Mouse (Mus musculus): ENCODE results near the gene Shisa5. TPM values are rescaled to one million over a fixed set of nuclear protein-coding genes. Genes with fewer than 3 reads are reported as not detected.

Gene Shisa5
- polyA plus RNA-seq, 1 experiment, result 4,319 TPM

DNA sequence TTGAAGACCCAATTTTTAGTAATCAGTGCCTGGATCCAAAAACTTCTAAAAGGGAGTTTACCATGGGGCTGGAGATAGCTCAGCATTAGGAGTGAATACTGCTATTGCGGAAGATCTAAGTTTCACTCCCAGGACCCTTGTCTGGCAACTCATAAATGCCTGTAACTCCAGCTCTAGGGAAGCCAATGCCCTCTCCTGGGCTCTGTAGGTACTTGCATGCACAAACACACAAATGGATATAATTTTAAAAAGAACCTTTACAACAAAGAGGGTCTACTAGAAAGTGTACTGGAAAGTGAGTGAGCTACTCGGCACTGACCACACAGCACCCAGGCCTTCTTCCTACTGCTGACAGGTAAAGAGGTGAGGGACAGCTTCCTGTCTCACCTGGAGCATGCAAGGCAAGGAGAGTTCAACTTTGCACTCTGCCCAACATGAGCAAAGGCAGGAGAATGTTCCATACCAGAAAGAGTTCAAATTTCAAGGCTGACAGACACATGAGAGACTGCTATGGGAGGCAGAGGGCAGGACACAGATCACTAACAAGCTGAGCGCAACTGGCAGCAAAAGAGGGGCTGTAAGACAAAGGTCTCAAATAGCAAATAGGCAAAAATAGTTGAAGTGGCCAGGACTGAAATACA lies 29.9 kb downstream of the Shisa5 start:
- DNase-seq (ENCODE audit: low read depth in 1 of 2, low spot score in 2 of 2), result no peak
- Histone ChIP-seq H3K4me3 (ENCODE audit: extremely low read depth, insufficient read depth, insufficient read length) (no peak overlapping the region), H3K27me3 (ENCODE audit: control insufficient read depth, insufficient read depth, low read length) (no peaks in the 10 kb centered on the region), H3K4me1 (ENCODE audit: control insufficient read depth, insufficient read depth, insufficient read length) (peaks cover 2% of the 10 kb centered on the region; the same call in 1 of the 2 replicates), H3K36me3 (ENCODE audit: control insufficient read depth, insufficient read depth, low read length) (peaks cover 31% of the 10 kb centered on the region), H3K27ac (ENCODE audit: insufficient read depth, low read length) (no peak overlapping the region)
- WGBS, result 96% methylated on average over 3 of the region's 3 CpGs
- TF ChIP-seq CTCF (IDR thresholded peaks at IDR 0.05; ENCODE audit: extremely low read depth, insufficient read depth, insufficient read length, insufficient replicate concordance) (no peak), POLR2A (IDR thresholded peaks at IDR 0.05; ENCODE audit: low read depth, low read length) (no peak)

GRCm38 (mm10) chr9:109073661-109074573 lies 35.6 kb downstream of the Shisa5 start, which contains the start of gene Atrip:
Gene Atrip (minus strand): TSS chr9:109074124.
- Histone ChIP-seq H3K27ac (ENCODE audit: insufficient read depth, low read length) (peak within 1 kb of the TSS; percentile 75), H3K27me3 (ENCODE audit: control insufficient read depth, insufficient read depth, low read length) (no peaks in the 10 kb centered on the region), H3K36me3 (ENCODE audit: control insufficient read depth, insufficient read depth, low read length) (peaks cover 8% of the 10 kb centered on the region; the same call in 1 of the 2 replicates), H3K4me1 (ENCODE audit: control insufficient read depth, insufficient read depth, insufficient read length) (peaks cover 9% of the 10 kb centered on the region; the same call in 1 of the 2 replicates), H3K4me3 (ENCODE audit: extremely low read depth, insufficient read depth, insufficient read length) (peak within 1 kb of the TSS; percentile 90)
- under 1% methylated on average over 57 of the region's 57 CpGs for WGBS
- peak; percentile 57 to 90 for DNase-seq (ENCODE audit: low read depth in 1 of 2, low spot score in 2 of 2)
- TF ChIP-seq POLR2A (IDR thresholded peaks at IDR 0.05; ENCODE audit: low read depth, low read length), result peak; percentile 27; the same call in 1 of the 2 replicates
- no peak for TF ChIP-seq CTCF (IDR thresholded peaks at IDR 0.05; ENCODE audit: extremely low read depth, insufficient read depth, insufficient read length, insufficient replicate concordance)

GRCm38 (mm10) chr9:109080516-109080915 lies 42.2 kb downstream of the Shisa5 start:
- H3K27me3 ChIP-seq (ENCODE audit: control insufficient read depth, insufficient read depth, low read length), result no peaks in the 10 kb centered on the region
- TF ChIP-seq POLR2A (IDR thresholded peaks at IDR 0.05; ENCODE audit: low read depth, low read length) (no peak), CTCF (IDR thresholded peaks at IDR 0.05; ENCODE audit: extremely low read depth, insufficient read depth, insufficient read length, insufficient replicate concordance) (no peak)
- H3K4me1 ChIP-seq (ENCODE audit: control insufficient read depth, insufficient read depth, insufficient read length), result peaks cover 4% of the 10 kb centered on the region; the same call in 1 of the 2 replicates
- H3K36me3 ChIP-seq (ENCODE audit: control insufficient read depth, insufficient read depth, low read length), result peaks cover 4% of the 10 kb centered on the region; the same call in 1 of the 2 replicates
- 92% methylated on average over 3 of the region's 3 CpGs for WGBS
- no peak for DNase-seq (ENCODE audit: low read depth in 1 of 2, low spot score in 2 of 2)
- no peak overlapping the region for H3K4me3 ChIP-seq (ENCODE audit: extremely low read depth, insufficient read depth, insufficient read length)
- H3K27ac ChIP-seq (ENCODE audit: insufficient read depth, low read length), result no peak overlapping the region

- peak overlapping the region; percentile 66 for H3K4me3 ChIP-seq (ENCODE audit: extremely low read depth, insufficient read depth, insufficient read length)
- H3K27ac ChIP-seq (ENCODE audit: insufficient read depth, low read length), result no peak overlapping the region
- peaks cover 4% of the 10 kb centered on the region; the same call in 1 of the 2 replicates for H3K4me1 ChIP-seq (ENCODE audit: control insufficient read depth, insufficient read depth, insufficient read length)
- no peaks in the 10 kb centered on the region for H3K27me3 ChIP-seq (ENCODE audit: control insufficient read depth, insufficient read depth, low read length)
- DNase-seq (ENCODE audit: low read depth in 1 of 2, low spot score in 2 of 2), result no peak
- 2% methylated on average over 11 of the region's 11 CpGs for WGBS
- TF ChIP-seq POLR2A (IDR thresholded peaks at IDR 0.05; ENCODE audit: low read depth, low read length) (no peak), CTCF (IDR thresholded peaks at IDR 0.05; ENCODE audit: extremely low read depth, insufficient read depth, insufficient read length, insufficient replicate concordance) (no peak)
- peaks cover 4% of the 10 kb centered on the region; the same call in 1 of the 2 replicates for H3K36me3 ChIP-seq (ENCODE audit: control insufficient read depth, insufficient read depth, low read length)
Observed at GRCm38 (mm10) chr9:109081749-109082123, 43.4 kb downstream of the Shisa5 start.

DNA sequence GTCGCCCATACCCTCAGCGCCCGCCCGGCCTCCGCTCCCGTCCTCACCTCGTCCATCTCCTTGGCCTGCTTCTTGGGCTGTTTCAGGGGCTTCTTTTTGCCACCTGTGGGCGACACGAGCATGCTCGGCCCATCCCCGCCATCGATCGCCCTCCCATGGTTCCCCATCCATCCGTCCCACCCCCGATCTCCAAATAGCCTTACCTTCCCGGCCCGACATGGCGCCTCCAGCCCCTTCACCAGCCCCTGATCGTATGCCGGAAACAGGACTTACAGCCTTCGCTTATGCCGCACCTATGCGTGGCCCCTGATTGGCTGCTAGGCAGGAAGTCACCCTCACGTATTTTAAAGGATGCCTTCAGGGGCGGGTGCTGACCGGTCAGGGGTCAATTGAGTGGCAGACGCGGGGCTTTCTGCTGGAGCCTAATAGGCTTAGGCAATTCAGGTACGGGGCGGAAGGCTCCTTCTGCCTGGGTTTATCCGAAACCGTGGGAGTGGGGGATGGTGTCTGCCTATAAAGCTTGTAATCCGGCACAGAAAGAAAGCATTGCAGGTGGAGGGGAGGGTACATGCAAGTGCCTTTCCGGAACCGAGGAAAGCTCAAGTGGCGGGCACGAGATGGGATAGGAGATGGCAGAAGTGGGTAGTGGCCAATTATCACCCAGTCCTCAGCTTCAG lies 43.9 kb downstream of the Shisa5 start, which contains the start of the genes Ccdc51 and Tma7:
Gene Ccdc51 (plus strand): TSS at position 370 of the 677 bp plus-strand sequence.
Gene Tma7 (minus strand): TSS at position 464 of the 677 bp plus-strand sequence.
- Histone ChIP-seq H3K27me3 (ENCODE audit: control insufficient read depth, insufficient read depth, low read length) (no peaks in the 10 kb centered on the region), H3K4me3 (ENCODE audit: extremely low read depth, insufficient read depth, insufficient read length) (peak within 1 kb of the TSS; percentile 66), H3K27ac (ENCODE audit: insufficient read depth, low read length) (peak within 1 kb of the TSS; percentile 63), H3K36me3 (ENCODE audit: control insufficient read depth, insufficient read depth, low read length) (peaks cover 4% of the 10 kb centered on the region; the same call in 1 of the 2 replicates), H3K4me1 (ENCODE audit: control insufficient read depth, insufficient read depth, insufficient read length) (peaks cover 4% of the 10 kb centered on the region; the same call in 1 of the 2 replicates)
- under 1% methylated on average over 37 of the region's 37 CpGs for WGBS
- TF ChIP-seq POLR2A (IDR thresholded peaks at IDR 0.05; ENCODE audit: low read depth, low read length), result peak; percentile 60
- no peak for TF ChIP-seq CTCF (IDR thresholded peaks at IDR 0.05; ENCODE audit: extremely low read depth, insufficient read depth, insufficient read length, insufficient replicate concordance)
- DNase-seq (ENCODE audit: low read depth in 1 of 2, low spot score in 2 of 2), result peak; percentile 68 to 85

- 31% methylated on average over 2 of the region's 2 CpGs for WGBS
- Histone ChIP-seq H3K27ac (ENCODE audit: insufficient read depth, low read length) (no peak overlapping the region), H3K36me3 (ENCODE audit: control insufficient read depth, insufficient read depth, low read length) (peaks cover 5% of the 10 kb centered on the region), H3K27me3 (ENCODE audit: control insufficient read depth, insufficient read depth, low read length) (no peaks in the 10 kb centered on the region), H3K4me3 (ENCODE audit: extremely low read depth, insufficient read depth, insufficient read length) (no peak overlapping the region), H3K4me1 (ENCODE audit: control insufficient read depth, insufficient read depth, insufficient read length) (peaks cover 4% of the 10 kb centered on the region; the same call in 1 of the 2 replicates)
- DNase-seq (ENCODE audit: low read depth in 1 of 2, low spot score in 2 of 2), result no peak
- TF ChIP-seq CTCF (IDR thresholded peaks at IDR 0.05; ENCODE audit: extremely low read depth, insufficient read depth, insufficient read length, insufficient replicate concordance), result peak; percentile 15; the same call in 1 of the 2 replicates
- TF ChIP-seq POLR2A (IDR thresholded peaks at IDR 0.05; ENCODE audit: low read depth, low read length), result no peak
Observed at GRCm38 (mm10) chr9:109084922-109085321, 46.6 kb downstream of the Shisa5 start.
